Mouse (Mus musculus): Measurements from ENCODE around the gene Adsl. TPM values are rescaled to one million over a fixed set of nuclear protein-coding genes. Genes with fewer than 3 reads are reported as not detected.

Adsl gene
- total and polyA plus RNA-seq, 2 experiments = 26.7 to 30.5 TPM

DNA sequence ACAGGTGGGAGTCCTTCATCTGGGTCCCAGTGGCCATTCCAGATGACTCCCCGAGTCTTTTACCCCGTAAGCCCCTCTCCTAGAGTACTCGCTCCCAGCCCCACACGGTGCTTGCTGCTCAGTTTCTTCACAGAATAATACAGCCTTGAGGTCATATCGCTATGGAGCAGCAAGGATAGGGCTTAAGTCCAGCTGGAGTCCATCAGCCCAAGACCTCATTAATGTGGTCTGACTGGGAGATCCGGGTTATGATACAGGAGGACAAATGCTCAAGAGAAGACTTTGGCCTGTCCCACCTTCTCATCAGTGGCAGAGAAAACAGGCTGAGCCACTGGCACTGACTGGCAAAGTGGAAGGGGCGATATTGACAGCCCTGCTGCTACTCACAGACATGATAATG lies 69.0 kb downstream of the Adsl start:
- no peak overlapping the region for H3K9ac ChIP-seq (ENCODE audit: low read depth, low read length)
- no peak overlapping the region for H3K4me3 ChIP-seq (ENCODE audit: insufficient read depth, low read depth, low read length)
- no peaks in the 10 kb centered on the region for H3K79me2 ChIP-seq (ENCODE audit: control insufficient read depth, insufficient read depth, low read length)
- H3K27ac ChIP-seq (replicated peaks; ENCODE audit: insufficient read depth, low read depth, low read length) = no peak overlapping the region
- DNase-seq (ENCODE audit: extremely low read depth, low read depth, low spot score) = no peak
- H3K36me3 ChIP-seq (ENCODE audit: control insufficient read depth, insufficient read depth, low read length) = no peaks in the 10 kb centered on the region; the same call in 1 of the 2 replicates
- H3K27me3 ChIP-seq (ENCODE audit: control insufficient read depth, insufficient read depth, low read length) = no peaks in the 10 kb centered on the region
- H3K4me1 ChIP-seq (ENCODE audit: control insufficient read depth, insufficient read depth, low read length) = no peaks in the 10 kb centered on the region
- TF ChIP-seq CTCF (IDR thresholded peaks at IDR 0.05; ENCODE audit: low read depth, low read length) (no peak), POLR2A (IDR thresholded peaks at IDR 0.05; ENCODE audit: extremely low read depth, insufficient read depth, low read length) (no peak)
- 95% methylated on average over 7 of the region's 7 CpGs for WGBS

Other genes starting within 250 kb of the Adsl start
- 18.2 and 19.7 TPM in 2 replicates for gene Tnrc6b, start 237.2 kb upstream of the Adsl start, total RNA-seq (2014; rRNA removed)
- 6.1 and 7.3 TPM in 2 replicates for gene Tnrc6b, start 237.2 kb upstream of the Adsl start, polyA plus RNA-seq (2012; rRNA removed)
- 5.2 and 6.2 TPM in 2 replicates for gene Sgsm3, start 29.3 kb downstream of the Adsl start, total RNA-seq (2014; rRNA removed)
- 8.4 and 13.0 TPM in 2 replicates for gene Sgsm3, start 29.3 kb downstream of the Adsl start, polyA plus RNA-seq (2012; rRNA removed)
- 1.0 and 3.1 TPM in 2 replicates for gene Mrtfa, start 242.3 kb downstream of the Adsl start, total RNA-seq (2014; rRNA removed)
- 5.0 and 5.6 TPM in 2 replicates for gene Mrtfa, start 242.3 kb downstream of the Adsl start, polyA plus RNA-seq (2012; rRNA removed)